Mouse (Mus musculus) liver, embryonic 13.5 days (tissue): ENCODE data around the gene Rplp2. TPM values are rescaled to one million over a fixed set of nuclear protein-coding genes. Genes with fewer than 3 reads are reported as not detected.

Experiments used
- ATAC-seq: fragments of 200-750 bp; cut with Nextera tagmentation; 2 replicates; pipeline ENCODE4 v1.8.0; 2017; ENCODE audit warnings: low read depth, mild to moderate bottlenecking, moderate number of reproducible peaks, moderate library complexity
- DNase-seq: peaks from one replicate; pipeline ENCODE4 v3.0.0; 2022
- H3K27ac ChIP-seq: fragments of 300-500 bp; sonication (generic); 2 replicates; pipeline ENCODE4 v1.5.1; 2015; ENCODE audit warnings: moderate library complexity, mild to moderate bottlenecking, inconsistent platforms
- H3K27me3 ChIP-seq: fragments of 300-500 bp; sonication (generic); 2 replicates; pipeline ENCODE4 v1.6.1; 2015; ENCODE audit warnings: mild to moderate bottlenecking, inconsistent platforms
- H3K36me3 ChIP-seq: fragments of 300-500 bp; sonication (generic); 2 replicates; pipeline ENCODE4 v1.6.1; 2015; ENCODE audit warnings: mild to moderate bottlenecking, inconsistent platforms
- H3K4me1 ChIP-seq: fragments of 300-500 bp; sonication (generic); replicated peaks from 2 replicates; pipeline ENCODE4 v1.6.1; 2015; ENCODE audit warnings: inconsistent platforms
- H3K4me2 ChIP-seq: fragments of 300-500 bp; sonication (generic); 2 replicates; pipeline ENCODE4 v1.6.1; 2015; ENCODE audit warnings: inconsistent platforms, mild to moderate bottlenecking, moderate library complexity
- H3K4me3 ChIP-seq: fragments of 300-500 bp; sonication (generic); replicated peaks from 2 replicates; pipeline ENCODE4 v1.5.1; 2015; ENCODE audit warnings: mild to moderate bottlenecking, inconsistent platforms
- H3K9ac ChIP-seq: fragments of 300-500 bp; sonication (generic); 2 replicates; pipeline ENCODE4 v1.6.1; 2015; ENCODE audit warnings: mild to moderate bottlenecking, inconsistent platforms
- H3K9me3 ChIP-seq: fragments of 300-500 bp; sonication (generic); replicated peaks from 2 replicates; pipeline ENCODE4 v1.6.1; 2016; ENCODE audit warnings: inconsistent platforms
- WGBS: fragments of 180-500 bp; shearing (Covaris S2); methylation state at CpG from one replicate; pipeline ENCODE4 v1.1.7; 2015; ENCODE audit not compliant: insufficient replicate concordance; 5-methylcytosine and 5-hydroxymethylcytosine counted together
- polyA plus RNA-seq: library from polyadenylated mRNA; unstranded; fragments of >200 nt; fragmentation: Nextera tagmentation; extraction: Ambion mirVana; gene quantifications from 2 replicates; pipeline ENCODE4 v1.2.1, GENCODE M21; 2015

Gene Rplp2
- polyA plus RNA-seq, 1 experiment from 2014 or later = 1,240 TPM

DNA sequence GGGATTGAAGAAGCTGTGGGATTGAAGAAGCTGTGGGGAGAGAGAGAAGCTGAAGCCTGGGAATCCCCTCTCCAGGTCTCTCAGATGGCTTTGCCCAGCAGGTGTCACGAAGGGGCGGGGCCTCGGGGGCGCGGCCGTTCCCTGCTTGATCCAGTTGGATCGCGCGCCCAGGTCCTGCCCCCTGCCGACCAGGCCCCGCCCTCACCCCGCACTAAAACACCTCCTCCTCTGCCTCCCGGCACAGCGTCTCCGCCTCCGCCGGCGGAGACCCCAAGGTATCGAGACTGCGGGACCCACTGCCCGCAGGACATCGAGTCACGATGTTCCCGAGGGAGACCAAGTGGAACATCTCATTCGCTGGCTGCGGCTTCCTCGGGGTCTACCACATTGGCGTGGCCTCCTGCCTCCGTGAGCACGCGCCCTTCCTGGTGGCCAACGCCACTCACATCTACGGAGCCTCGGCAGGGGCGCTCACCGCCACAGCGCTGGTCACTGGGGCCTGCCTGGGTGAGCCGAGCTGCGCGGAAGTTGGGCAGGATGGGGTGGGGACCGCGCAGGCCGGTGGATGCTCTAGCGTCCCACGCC is 7.9 kb downstream of the Rplp2 start, which contains the start of gene Pnpla2:
Gene Pnpla2, plus strand, starts transcription at position 232 of the 585 bp plus-strand sequence.
- Histone ChIP-seq H3K9me3 (no peaks in the 10 kb centered on the region), H3K36me3 (peaks cover 23% of the 10 kb centered on the region), H3K27me3 (peaks cover 15% of the 10 kb centered on the region), H3K4me1 (peaks cover 52% of the 10 kb centered on the region), H3K9ac (peak within 1 kb of the TSS; percentile 84), H3K27ac (peak within 1 kb of the TSS; percentile 91), H3K4me3 (peak within 1 kb of the TSS; percentile 84), H3K4me2 (peak within 1 kb of the TSS; percentile 100)
- ATAC-seq (peak; percentile 88), DNase-seq (peak; percentile 93)
- under 1% methylated on average over 41 of the region's 45 CpGs for WGBS

DNA sequence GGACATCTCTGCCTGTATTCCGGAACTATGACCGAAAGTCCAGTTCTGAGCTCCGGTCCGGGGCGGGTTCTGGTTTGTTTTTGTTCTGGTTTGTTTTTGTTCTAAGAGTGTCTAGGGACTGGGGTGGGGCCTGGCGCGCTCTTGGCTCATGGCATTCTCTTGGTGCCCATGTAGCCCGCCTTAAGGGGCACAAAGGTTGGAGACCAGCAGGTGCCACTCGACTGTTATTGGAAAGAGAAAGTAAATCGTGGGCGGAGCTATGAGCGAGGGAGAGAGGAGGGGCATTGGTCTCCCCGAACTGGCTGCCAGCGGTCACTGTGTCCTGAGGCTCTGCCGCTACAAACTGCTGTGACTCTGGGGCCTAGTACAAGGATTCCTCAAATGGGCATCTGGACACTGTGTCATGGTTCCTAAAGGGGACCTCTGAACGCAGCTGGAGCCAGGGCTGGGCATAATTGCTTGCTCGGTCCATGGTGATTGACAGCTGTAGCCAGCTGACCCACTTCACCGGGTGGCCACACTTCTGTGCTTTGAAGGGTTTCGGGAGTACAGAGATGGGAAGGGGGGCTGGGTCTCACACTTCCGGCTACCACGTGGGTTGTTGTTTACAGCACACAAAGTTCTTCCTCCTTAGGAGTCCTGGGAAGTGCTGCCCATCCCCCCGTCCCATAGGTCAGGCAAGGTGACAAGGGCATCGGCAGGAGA is 8.6 kb downstream of the Rplp2 start:
- H3K4me3 ChIP-seq = peak overlapping the region; percentile 84
- peak overlapping the region; percentile 84 for H3K9ac ChIP-seq
- peaks cover 16% of the 10 kb centered on the region for H3K36me3 ChIP-seq
- no peaks in the 10 kb centered on the region for H3K9me3 ChIP-seq
- H3K27me3 ChIP-seq = peaks cover 22% of the 10 kb centered on the region
- peak; percentile 13 for ATAC-seq
- WGBS = 2% methylated on average over 23 of the region's 23 CpGs
- H3K4me1 ChIP-seq = peaks cover 52% of the 10 kb centered on the region
- DNase-seq = peak; percentile 67
- H3K27ac ChIP-seq = peak overlapping the region; percentile 91
- H3K4me2 ChIP-seq = peak overlapping the region; percentile 100

DNA sequence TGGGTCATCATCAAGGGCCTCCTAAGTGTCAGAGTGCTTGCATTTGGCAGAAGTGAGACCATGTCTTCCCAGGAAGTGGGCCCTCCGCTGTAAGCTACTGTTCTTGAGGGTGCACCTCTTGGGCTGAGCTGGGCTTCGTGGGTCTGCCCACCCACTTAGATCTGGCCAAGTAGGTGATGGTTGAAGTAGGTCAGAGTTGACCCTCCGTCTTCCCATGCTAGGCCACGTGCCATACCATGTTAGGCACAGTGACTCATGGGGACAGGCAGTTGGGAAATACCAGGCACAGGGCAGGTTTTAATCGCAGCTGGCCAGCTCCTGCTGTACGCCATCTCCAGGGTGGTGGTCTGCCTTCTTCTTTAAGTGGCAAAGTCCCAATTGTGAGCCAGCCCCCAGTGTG is 9.6 kb downstream of the Rplp2 start:
- no peak for ATAC-seq
- no peak for DNase-seq

DNA sequence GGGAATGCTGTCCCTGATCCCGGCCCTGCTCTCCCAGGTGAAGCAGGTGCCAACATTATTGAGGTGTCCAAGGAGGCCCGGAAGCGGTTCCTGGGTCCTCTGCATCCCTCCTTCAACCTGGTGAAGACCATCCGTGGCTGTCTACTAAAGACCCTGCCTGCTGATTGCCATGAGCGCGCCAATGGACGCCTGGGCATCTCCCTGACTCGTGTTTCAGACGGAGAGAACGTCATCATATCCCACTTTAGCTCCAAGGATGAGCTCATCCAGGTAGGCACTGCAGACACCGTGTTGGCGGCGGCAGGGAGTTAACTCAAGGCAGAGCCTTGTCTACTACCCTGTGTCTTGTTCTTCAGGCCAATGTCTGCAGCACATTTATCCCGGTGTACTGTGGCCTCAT is 10.1 kb downstream of the Rplp2 start:
- no peak overlapping the region for H3K4me2 ChIP-seq
- H3K9me3 ChIP-seq = no peaks in the 10 kb centered on the region
- ATAC-seq (no peak), DNase-seq (no peak)
- H3K27ac ChIP-seq = no peak overlapping the region
- WGBS = 85% methylated on average over 14 of the region's 14 CpGs
- H3K36me3 ChIP-seq = peaks cover 1% of the 10 kb centered on the region
- peaks cover 37% of the 10 kb centered on the region for H3K27me3 ChIP-seq
- no peak overlapping the region for H3K9ac ChIP-seq
- peaks cover 47% of the 10 kb centered on the region for H3K4me1 ChIP-seq
- no peak overlapping the region for H3K4me3 ChIP-seq

More for the DNA sequence above, 9.6 kb downstream of the Rplp2 start:
- H3K9me3 ChIP-seq = no peaks in the 10 kb centered on the region
- peaks cover 6% of the 10 kb centered on the region for H3K36me3 ChIP-seq
- peaks cover 49% of the 10 kb centered on the region for H3K4me1 ChIP-seq
- H3K4me2 ChIP-seq = peak overlapping the region; percentile 100
- peaks cover 32% of the 10 kb centered on the region for H3K27me3 ChIP-seq
- no peak overlapping the region for H3K9ac ChIP-seq
- 91% methylated on average over 6 of the region's 6 CpGs for WGBS
- H3K4me3 ChIP-seq = peak overlapping the region; percentile 84; the same call in 1 of the 2 replicates
- no peak overlapping the region for H3K27ac ChIP-seq

DNA sequence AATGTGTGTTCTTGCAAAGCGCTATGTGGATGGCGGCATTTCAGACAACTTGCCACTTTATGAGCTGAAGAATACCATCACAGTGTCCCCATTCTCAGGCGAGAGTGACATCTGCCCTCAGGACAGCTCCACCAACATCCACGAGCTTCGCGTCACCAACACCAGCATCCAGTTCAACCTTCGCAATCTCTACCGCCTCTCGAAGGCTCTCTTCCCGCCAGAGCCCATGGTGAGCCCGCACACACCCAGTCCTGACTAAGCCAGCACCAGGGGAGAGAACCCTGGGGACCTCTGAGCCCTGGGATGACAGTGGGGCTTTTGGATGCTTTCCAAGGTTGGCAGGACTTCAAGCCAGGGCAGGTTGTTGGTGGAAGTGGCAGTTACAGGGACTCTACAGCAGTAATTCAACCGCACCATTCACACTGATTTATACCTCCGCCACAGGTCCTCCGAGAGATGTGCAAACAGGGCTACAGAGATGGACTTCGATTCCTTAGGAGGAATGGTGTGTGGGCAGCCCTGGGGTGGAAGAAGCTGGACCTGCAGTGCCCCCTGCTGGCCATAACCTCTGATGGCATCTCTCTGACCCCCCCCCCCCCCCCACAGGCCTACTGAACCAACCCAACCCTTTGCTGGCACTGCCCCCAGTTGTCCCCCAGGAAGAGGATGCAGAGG is 11.0 kb downstream of the Rplp2 start:
- H3K4me1 ChIP-seq = peaks cover 47% of the 10 kb centered on the region
- H3K9me3 ChIP-seq = no peaks in the 10 kb centered on the region
- DNase-seq = no peak
- H3K4me3 ChIP-seq = no peak overlapping the region
- H3K27me3 ChIP-seq = peaks cover 46% of the 10 kb centered on the region
- no peak overlapping the region for H3K27ac ChIP-seq
- no peak overlapping the region for H3K9ac ChIP-seq
- no peak overlapping the region for H3K4me2 ChIP-seq
- ATAC-seq = no peak
- WGBS = 70% methylated on average over 15 of the region's 15 CpGs
- H3K36me3 ChIP-seq = no peaks in the 10 kb centered on the region

DNA sequence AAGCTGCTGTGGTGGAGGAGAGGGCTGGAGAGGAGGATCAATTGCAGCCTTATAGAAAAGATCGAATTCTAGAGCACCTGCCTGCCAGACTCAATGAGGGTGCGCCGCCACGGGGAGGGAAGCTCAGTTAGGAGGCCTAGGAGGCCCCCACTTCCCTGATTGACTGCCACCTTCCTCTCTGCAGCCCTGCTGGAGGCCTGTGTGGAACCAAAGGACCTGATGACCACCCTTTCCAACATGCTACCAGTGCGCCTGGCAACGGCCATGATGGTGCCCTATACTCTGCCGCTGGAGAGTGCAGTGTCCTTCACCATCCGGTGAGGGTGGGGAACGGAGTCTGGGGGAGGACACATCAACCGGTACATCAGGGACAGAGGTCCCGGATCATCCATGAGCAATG is 11.5 kb downstream of the Rplp2 start:
- Histone ChIP-seq H3K36me3 (no peaks in the 10 kb centered on the region), H3K4me1 (peaks cover 47% of the 10 kb centered on the region), H3K4me3 (no peak overlapping the region), H3K4me2 (no peak overlapping the region), H3K27me3 (peaks cover 51% of the 10 kb centered on the region), H3K9me3 (no peaks in the 10 kb centered on the region), H3K27ac (no peak overlapping the region), H3K9ac (no peak overlapping the region)
- ATAC-seq (no peak), DNase-seq (no peak)
- 85% methylated on average over 11 of the region's 11 CpGs for WGBS

DNA sequence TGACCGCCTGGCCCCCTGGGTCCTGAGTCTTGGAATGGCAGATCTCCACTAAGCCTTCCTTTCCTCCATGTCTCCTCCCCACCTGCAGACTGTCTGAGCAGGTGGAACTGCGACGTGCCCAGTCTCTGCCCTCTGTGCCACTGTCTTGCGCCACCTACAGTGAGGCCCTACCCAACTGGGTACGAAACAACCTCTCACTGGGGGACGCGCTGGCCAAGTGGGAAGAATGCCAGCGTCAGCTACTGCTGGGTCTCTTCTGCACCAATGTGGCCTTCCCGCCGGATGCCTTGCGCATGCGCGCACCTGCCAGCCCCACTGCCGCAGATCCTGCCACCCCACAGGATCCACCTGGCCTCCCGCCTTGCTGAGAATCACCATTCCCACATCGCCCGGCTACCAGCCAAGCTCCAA is 12.1 kb downstream of the Rplp2 start:
- WGBS = 86% methylated on average over 17 of the region's 17 CpGs
- no peak overlapping the region for H3K27ac ChIP-seq
- H3K36me3 ChIP-seq = no peaks in the 10 kb centered on the region
- ATAC-seq (no peak), DNase-seq (no peak)
- peaks cover 58% of the 10 kb centered on the region for H3K27me3 ChIP-seq
- H3K4me2 ChIP-seq = no peak overlapping the region
- no peak overlapping the region for H3K4me3 ChIP-seq
- peaks cover 45% of the 10 kb centered on the region for H3K4me1 ChIP-seq
- no peaks in the 10 kb centered on the region for H3K9me3 ChIP-seq
- H3K9ac ChIP-seq = no peak overlapping the region

DNA sequence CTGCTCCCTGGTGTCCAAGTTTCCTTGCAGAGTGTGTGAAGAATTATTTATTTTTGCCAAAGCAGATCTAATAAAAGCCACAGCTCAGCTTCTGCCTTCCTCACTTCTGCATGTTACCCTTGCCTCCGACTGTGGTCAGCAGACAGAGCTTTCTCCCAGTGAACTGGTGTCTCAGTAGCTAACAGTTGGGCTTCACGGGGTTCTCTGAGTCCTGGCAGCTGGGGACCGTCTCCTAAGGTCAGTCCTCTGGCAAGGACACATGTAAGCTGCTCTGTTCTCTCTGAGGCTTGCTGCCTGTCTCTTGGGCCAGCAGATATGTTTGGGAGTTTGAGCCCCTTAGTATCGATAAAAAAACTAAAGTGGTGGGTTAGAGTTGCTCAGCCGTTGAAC is 12.8 kb downstream of the Rplp2 start:
- Histone ChIP-seq H3K9me3 (no peaks in the 10 kb centered on the region), H3K27ac (no peak overlapping the region), H3K4me1 (peaks cover 47% of the 10 kb centered on the region), H3K4me2 (no peak overlapping the region), H3K27me3 (peaks cover 65% of the 10 kb centered on the region), H3K4me3 (no peak overlapping the region), H3K36me3 (no peaks in the 10 kb centered on the region), H3K9ac (no peak overlapping the region)
- WGBS = 60% methylated on average over 5 of the region's 5 CpGs
- ATAC-seq (no peak), DNase-seq (no peak)

DNA sequence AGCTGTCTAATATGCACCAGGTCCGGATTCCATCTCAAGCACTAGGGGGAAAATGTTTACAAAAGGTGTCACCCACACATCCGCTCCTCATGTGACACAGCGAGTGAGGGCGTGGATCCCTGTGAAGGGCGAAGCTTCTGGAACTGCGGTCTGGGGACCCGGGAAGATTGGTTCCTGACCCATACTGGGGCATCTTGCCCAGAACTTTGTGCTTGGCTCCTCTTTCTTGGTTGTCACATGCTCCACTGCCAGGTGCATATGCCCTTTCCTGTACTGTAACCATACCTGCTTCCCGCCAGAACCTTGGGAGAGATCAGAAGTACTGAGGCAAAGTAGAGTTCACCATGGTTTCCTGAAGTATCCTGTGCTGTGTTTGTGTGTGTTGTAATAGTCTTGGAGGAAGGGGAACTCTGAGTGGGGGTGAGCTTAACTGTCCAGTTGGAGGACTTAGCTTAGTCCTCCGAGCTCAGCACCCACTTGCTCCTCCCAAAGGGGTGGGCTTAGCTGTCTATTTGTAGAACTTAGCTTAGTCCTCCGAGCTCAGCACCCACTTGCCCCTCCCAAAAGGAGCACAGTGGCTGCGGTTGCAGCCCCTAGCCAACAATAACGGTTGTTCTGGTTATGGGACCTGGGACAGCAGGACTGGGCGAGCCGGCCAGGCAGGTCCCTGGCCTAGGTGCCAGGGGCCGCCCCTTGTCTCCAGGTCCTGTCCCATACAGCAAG is 13.4 kb downstream of the Rplp2 start, which contains the start of gene Cracr2b:
Gene Cracr2b, plus strand, starts transcription at position 704 of the 723 bp plus-strand sequence.
- DNase-seq = no peak
- H3K4me1 ChIP-seq = peaks cover 52% of the 10 kb centered on the region
- H3K4me2 ChIP-seq = peak within 1 kb of the TSS; percentile 71
- 55% methylated on average over 15 of the region's 15 CpGs for WGBS
- no peaks in the 10 kb centered on the region for H3K9me3 ChIP-seq
- peak within 1 kb of the TSS; percentile 64 for H3K9ac ChIP-seq
- H3K27ac ChIP-seq = no peak within 1 kb of the TSS
- ATAC-seq = no peak
- peak within 1 kb of the TSS; percentile 54 for H3K4me3 ChIP-seq
- H3K27me3 ChIP-seq = peaks cover 70% of the 10 kb centered on the region
- H3K36me3 ChIP-seq = no peaks in the 10 kb centered on the region

DNA sequence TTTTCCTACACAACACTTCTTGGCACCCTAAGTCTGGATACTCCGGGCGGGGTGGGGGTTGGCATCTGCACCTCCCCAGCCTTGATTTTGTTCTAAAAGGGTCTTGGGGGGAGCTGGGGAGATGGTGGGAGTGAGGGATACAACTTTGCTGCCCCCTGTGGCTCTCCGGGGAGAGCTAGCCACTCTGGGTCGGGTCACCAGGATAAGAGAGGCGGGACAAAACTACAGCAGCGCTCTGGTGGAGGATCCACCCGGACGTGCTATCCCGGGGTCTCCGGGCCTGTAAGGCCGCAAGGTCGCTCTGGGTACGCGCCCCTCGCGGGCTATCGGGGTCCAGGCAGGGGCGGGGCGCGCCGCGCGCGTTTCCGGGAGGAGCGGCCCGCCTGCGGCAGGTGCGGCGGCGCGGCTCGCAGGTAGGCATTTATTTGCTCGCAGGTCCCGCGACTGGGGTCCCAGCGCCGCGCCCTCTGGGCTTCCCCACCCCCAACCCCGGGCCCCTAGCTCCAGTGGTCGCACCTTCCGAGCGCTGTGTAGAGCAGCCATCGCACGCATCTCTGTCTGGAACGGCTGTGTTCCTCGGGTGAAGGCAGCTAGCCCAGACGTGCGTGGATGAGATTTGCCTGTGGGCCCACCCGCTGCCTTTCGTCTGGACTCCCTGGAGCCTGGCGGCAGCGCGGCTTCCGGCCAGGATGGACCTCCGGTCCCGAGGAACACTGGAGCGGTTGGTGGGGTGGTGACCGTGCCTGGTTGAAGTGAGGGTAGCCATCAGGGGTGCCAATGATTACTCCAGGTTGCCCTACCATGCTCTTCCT is 14.6 kb downstream of the Rplp2 start:
- peak overlapping the region; percentile 54 for H3K4me3 ChIP-seq
- peaks cover 82% of the 10 kb centered on the region for H3K27me3 ChIP-seq
- H3K36me3 ChIP-seq = no peaks in the 10 kb centered on the region
- WGBS = 2% methylated on average over 59 of the region's 59 CpGs
- H3K9me3 ChIP-seq = no peaks in the 10 kb centered on the region
- peaks cover 50% of the 10 kb centered on the region for H3K4me1 ChIP-seq
- no peak for DNase-seq
- peak overlapping the region; percentile 71 for H3K4me2 ChIP-seq
- no peak for ATAC-seq
- no peak overlapping the region for H3K27ac ChIP-seq
- peak overlapping the region; percentile 64 for H3K9ac ChIP-seq
